Mouse (Mus musculus): ENCODE results near the gene Cyb5r3. TPM values are rescaled to one million over a fixed set of nuclear protein-coding genes. Genes with fewer than 3 reads are reported as not detected.

Cyb5r3 gene
- polyA plus RNA-seq, 1 experiment from 2014 or later, result 182 TPM

- Histone ChIP-seq H3K27me3 (replicated peaks) (no peaks in the 10 kb centered on the region), H3K9ac (no peak overlapping the region), H3K36me3 (peaks cover 16% of the 10 kb centered on the region; the same call in 1 of the 2 replicates), H3K4me1 (peaks cover 5% of the 10 kb centered on the region), H3K27ac (no peak overlapping the region), H3K4me3 (replicated peaks) (no peak overlapping the region), H3K9me3 (no peaks in the 10 kb centered on the region), H3K4me2 (no peak overlapping the region)
- WGBS, result 78% methylated on average over 7 of the region's 7 CpGs
- no peak for ATAC-seq (ENCODE audit: insufficient read depth, low FRiP score, low read depth)
Measured at GRCm38 (mm10) chr15:83111874-83112273, 60.5 kb downstream of the Cyb5r3 start.

- 54% methylated on average over 6 of the region's 6 CpGs for WGBS
- Histone ChIP-seq H3K9ac (no peak overlapping the region), H3K27me3 (replicated peaks) (no peaks in the 10 kb centered on the region), H3K4me2 (no peak overlapping the region), H3K27ac (no peak overlapping the region), H3K36me3 (peaks cover 10% of the 10 kb centered on the region; the same call in 1 of the 2 replicates), H3K4me3 (replicated peaks) (no peak overlapping the region), H3K4me1 (peaks cover 5% of the 10 kb centered on the region), H3K9me3 (no peaks in the 10 kb centered on the region)
- ATAC-seq (ENCODE audit: insufficient read depth, low FRiP score, low read depth), result no peak
Measured at GRCm38 (mm10) chr15:83111290-83111689, 61.1 kb downstream of the Cyb5r3 start.

GRCm38 (mm10) chr15:83107814-83108213, 64.6 kb downstream of the Cyb5r3 start:
- Histone ChIP-seq H3K4me3 (replicated peaks) (no peak overlapping the region), H3K27me3 (replicated peaks) (no peaks in the 10 kb centered on the region), H3K9me3 (no peaks in the 10 kb centered on the region), H3K4me1 (peaks cover 2% of the 10 kb centered on the region), H3K4me2 (no peak overlapping the region), H3K9ac (no peak overlapping the region), H3K27ac (no peak overlapping the region), H3K36me3 (0 out of 2 replicates have a peak, but pooled peaks cover 4% of the 10 kb centered on the region)
- WGBS, result 78% methylated on average over 6 of the region's 6 CpGs
- ATAC-seq (ENCODE audit: insufficient read depth, low FRiP score, low read depth), result no peak

- H3K27me3 ChIP-seq (replicated peaks), result no peaks in the 10 kb centered on the region
- H3K9ac ChIP-seq, result no peak overlapping the region
- no peaks in the 10 kb centered on the region for H3K4me1 ChIP-seq
- no peak for ATAC-seq (ENCODE audit: insufficient read depth, low FRiP score, low read depth)
- H3K9me3 ChIP-seq, result no peaks in the 10 kb centered on the region
- H3K36me3 ChIP-seq, result 0 out of 2 replicates have a peak, but pooled peaks cover 4% of the 10 kb centered on the region
- H3K4me3 ChIP-seq (replicated peaks), result no peak overlapping the region
- no peak overlapping the region for H3K4me2 ChIP-seq
- 70% methylated on average over 6 of the region's 6 CpGs for WGBS
- H3K27ac ChIP-seq, result no peak overlapping the region
Measured at GRCm38 (mm10) chr15:83106426-83106825, 66.0 kb downstream of the Cyb5r3 start.

Other genes starting within 250 kb of the Cyb5r3 start
- gene Tcf20, start 184.7 kb downstream of the Cyb5r3 start, polyA plus RNA-seq (2015; fragmentation: Nextera tagmentation; extraction: Ambion mirVana), result 8.3 and 8.6 TPM in 2 replicates
- gene Nfam1, start 139.3 kb downstream of the Cyb5r3 start, polyA plus RNA-seq (2015; fragmentation: Nextera tagmentation; extraction: Ambion mirVana), result 5.6 and 5.9 TPM in 2 replicates
- gene Serhl, start 83.1 kb downstream of the Cyb5r3 start, polyA plus RNA-seq (2015; fragmentation: Nextera tagmentation; extraction: Ambion mirVana), result 54.2 and 56.2 TPM in 2 replicates
- gene Rrp7a, start 49.8 kb downstream of the Cyb5r3 start, polyA plus RNA-seq (2015; fragmentation: Nextera tagmentation; extraction: Ambion mirVana), result 56.0 and 59.8 TPM in 2 replicates
- 112 and 121 TPM in 2 replicates for gene Poldip3, start 23.2 kb downstream of the Cyb5r3 start, polyA plus RNA-seq (2015; fragmentation: Nextera tagmentation; extraction: Ambion mirVana)
- gene A4galt, start 79.2 kb upstream of the Cyb5r3 start, polyA plus RNA-seq (2015; fragmentation: Nextera tagmentation; extraction: Ambion mirVana), result 9.2 and 9.4 TPM in 2 replicates
- gene Arfgap3, start 177.7 kb upstream of the Cyb5r3 start, polyA plus RNA-seq (2015; fragmentation: Nextera tagmentation; extraction: Ambion mirVana), result 63.0 and 72.4 TPM in 2 replicates